Mouse (Mus musculus): ENCODE measurements at regions not wholly inside any gene's neighbourhood (a gene's known extent, or its start where the extent isn't known, plus 50 kb on each side); places are given as distances from the start of the nearest gene placed in this dataset.

DNA sequence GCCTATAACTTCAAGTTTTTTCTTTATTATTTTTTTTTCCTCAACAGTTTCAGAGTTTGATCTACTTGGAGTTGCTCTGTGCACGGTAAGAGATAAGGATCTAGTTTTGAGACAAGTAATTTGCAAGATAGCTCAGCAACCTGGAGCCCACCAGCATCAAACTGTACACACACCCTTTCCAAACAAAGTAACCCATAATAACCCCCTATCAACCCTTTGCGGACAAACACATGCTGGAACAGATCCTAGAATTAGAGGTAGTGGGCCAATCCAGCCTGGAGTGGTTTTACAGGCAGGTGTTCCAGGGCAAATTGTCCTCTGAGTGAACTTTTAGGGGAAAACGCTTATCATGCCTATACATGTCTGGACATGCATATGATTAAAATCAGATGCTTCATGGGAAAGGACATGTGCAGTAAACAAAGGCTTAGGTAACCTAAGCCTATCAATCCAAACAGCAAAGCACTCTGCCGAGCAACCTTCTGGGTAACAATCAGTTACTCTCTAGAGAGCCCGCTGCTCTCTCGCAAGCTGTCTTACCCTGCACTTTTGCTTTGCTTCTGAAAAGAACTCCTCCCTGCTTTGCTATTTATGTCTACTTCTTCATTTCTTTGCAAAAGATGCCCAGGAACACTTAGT, 200.2 kb upstream of the Nabp1 start:
- no peak overlapping the region for H3K4me3 ChIP-seq
- H3K27me3 ChIP-seq: no peaks in the 10 kb centered on the region
- H3K4me1 ChIP-seq (replicated peaks): no peaks in the 10 kb centered on the region
- H3K9ac ChIP-seq: no peak overlapping the region
- 69% methylated on average over 6 of the region's 6 CpGs for WGBS
- H3K4me2 ChIP-seq: no peak overlapping the region
- no peaks in the 10 kb centered on the region for H3K36me3 ChIP-seq
- ATAC-seq (ENCODE audit: low FRiP score): no peak
- H3K27ac ChIP-seq: no peak overlapping the region
- H3K9me3 ChIP-seq: no peaks in the 10 kb centered on the region

DNA sequence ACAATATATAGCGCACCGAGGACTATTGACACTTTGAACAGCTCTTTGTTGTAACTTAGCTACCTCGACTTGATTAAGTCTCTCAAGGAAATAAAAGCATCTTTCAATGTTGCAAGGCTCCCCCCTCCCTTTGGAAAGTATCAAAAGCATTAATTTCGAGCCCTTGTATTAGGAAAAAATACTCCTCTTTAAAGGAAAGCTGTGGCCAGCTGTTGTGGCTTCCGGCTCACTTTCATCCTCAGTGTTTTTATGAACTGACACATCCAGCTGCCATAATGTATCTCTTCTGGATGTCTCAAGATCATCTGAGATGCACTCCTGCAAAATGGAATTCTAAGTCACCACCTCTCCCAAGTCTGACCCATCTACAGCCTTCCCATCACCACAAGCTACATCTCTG, 199.6 kb upstream of the Nabp1 start:
- no peak overlapping the region for H3K4me3 ChIP-seq
- no peaks in the 10 kb centered on the region for H3K36me3 ChIP-seq
- H3K4me1 ChIP-seq (replicated peaks): no peaks in the 10 kb centered on the region
- H3K27ac ChIP-seq: no peak overlapping the region
- no peak for ATAC-seq (ENCODE audit: low FRiP score)
- no peaks in the 10 kb centered on the region for H3K27me3 ChIP-seq
- no peak overlapping the region for H3K4me2 ChIP-seq
- WGBS: 54% methylated on average over 5 of the region's 5 CpGs
- H3K9me3 ChIP-seq: no peaks in the 10 kb centered on the region
- no peak overlapping the region for H3K9ac ChIP-seq

DNA sequence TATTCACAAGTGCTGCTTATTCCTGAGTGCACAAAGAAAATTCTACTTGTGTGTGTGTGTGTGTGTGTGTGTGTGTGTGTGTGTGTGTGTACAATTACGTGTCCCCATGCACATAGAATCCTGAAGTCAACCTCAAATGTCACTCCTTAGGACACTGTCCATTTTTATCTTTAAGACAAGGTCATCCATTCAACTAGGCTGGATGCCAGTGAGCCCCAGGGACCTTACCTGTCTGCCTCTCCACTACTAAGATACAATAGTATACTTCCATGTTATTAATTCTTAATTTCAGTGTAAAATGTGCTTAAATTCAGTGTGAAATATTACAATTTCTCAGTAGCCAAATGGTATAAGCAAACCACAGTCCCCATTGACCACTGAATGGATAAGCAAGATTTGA, 193.5 kb upstream of the Nabp1 start:
- Histone ChIP-seq H3K27me3 (no peaks in the 10 kb centered on the region), H3K4me2 (no peak overlapping the region), H3K4me1 (replicated peaks) (0 out of 2 replicates have a peak, but pooled peaks cover 3% of the 10 kb centered on the region), H3K27ac (no peak overlapping the region), H3K36me3 (no peaks in the 10 kb centered on the region), H3K9me3 (no peaks in the 10 kb centered on the region), H3K9ac (no peak overlapping the region), H3K4me3 (no peak overlapping the region)
- ATAC-seq (ENCODE audit: low FRiP score): no peak
- WGBS: 78% methylated on average over 1 of the region's 1 CpGs

DNA sequence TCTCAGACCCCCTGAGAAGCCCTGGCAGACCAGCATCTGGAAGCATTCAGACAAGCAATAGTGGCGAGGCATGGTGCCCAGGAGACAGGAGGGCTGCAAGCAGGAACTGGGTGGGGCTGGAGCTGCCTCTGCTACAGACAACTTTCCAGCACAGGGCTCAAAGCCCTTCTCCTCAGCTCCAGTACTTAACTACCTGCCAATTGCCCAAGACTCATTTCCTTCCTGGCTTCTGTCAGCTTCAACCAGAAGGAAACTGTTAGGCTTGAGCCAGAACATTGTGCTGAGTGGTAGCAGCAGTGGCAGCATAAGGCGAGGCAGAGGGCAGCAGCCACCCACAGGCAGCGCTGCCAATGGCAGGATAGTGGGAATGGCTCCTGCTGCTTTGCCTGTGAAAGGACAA, 193.1 kb upstream of the Nabp1 start:
- no peak overlapping the region for H3K27ac ChIP-seq
- H3K4me2 ChIP-seq: no peak overlapping the region
- WGBS: 49% methylated on average over 3 of the region's 3 CpGs
- no peak overlapping the region; the same call in 1 of the 2 replicates for H3K9ac ChIP-seq
- H3K9me3 ChIP-seq: no peaks in the 10 kb centered on the region
- 0 out of 2 replicates have a peak, but pooled peaks cover 3% of the 10 kb centered on the region for H3K4me1 ChIP-seq (replicated peaks)
- H3K27me3 ChIP-seq: no peaks in the 10 kb centered on the region
- no peaks in the 10 kb centered on the region for H3K36me3 ChIP-seq
- ATAC-seq (ENCODE audit: low FRiP score): 0 out of 2 replicates have a peak, but pooled peaks have one; percentile 24
- H3K4me3 ChIP-seq: no peak overlapping the region

DNA sequence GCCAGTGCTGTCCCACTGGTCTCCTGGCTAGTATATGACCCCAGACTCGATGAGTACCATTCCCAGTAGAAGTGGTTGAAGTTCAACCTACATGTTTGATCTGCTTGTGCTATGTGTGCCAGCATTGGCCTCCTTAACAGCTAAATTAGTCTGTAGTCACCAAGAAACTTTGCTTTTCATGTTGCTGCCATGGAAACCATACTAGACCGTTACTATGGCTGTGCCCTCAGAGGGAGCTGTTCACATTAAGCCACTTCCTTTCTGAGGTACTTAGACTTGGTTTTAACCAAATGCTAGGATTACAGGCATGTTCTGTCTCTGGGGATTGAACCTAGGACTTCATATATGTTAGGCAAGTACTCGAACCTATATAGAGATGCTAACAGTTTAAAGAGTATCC, 191.8 kb upstream of the Nabp1 start:
- H3K27me3 ChIP-seq: no peaks in the 10 kb centered on the region
- ATAC-seq (ENCODE audit: low FRiP score): no peak
- H3K4me2 ChIP-seq: no peak overlapping the region
- WGBS: 71% methylated on average over 3 of the region's 3 CpGs
- H3K9ac ChIP-seq: no peak overlapping the region
- no peak overlapping the region for H3K27ac ChIP-seq
- H3K9me3 ChIP-seq: no peaks in the 10 kb centered on the region
- H3K36me3 ChIP-seq: no peaks in the 10 kb centered on the region
- 0 out of 2 replicates have a peak, but pooled peaks cover 3% of the 10 kb centered on the region for H3K4me1 ChIP-seq (replicated peaks)
- H3K4me3 ChIP-seq: no peak overlapping the region

DNA sequence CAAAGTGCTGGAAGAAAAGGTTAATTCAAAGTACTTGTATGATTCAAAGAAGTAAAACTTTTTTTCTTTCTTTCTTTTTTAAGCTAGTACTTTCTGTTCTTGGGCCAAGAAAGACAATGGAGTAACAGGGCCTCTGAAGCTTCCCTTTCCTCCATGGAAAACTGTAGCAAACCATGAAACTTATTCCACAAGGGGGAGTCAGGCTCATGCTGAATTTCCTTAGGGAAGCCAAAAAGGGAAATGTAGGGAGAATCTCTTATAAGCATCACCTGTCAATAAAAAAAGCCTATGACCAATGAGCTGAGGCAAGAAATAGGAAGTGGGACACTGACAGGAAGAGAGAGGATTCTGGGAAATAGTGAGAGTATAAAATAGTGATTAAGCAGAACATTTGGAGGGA, 190.7 kb upstream of the Nabp1 start:
- H3K27me3 ChIP-seq: no peaks in the 10 kb centered on the region
- H3K4me3 ChIP-seq: no peak overlapping the region
- H3K9me3 ChIP-seq: no peaks in the 10 kb centered on the region
- H3K4me1 ChIP-seq (replicated peaks): 0 out of 2 replicates have a peak, but pooled peaks cover 3% of the 10 kb centered on the region
- no peak overlapping the region for H3K27ac ChIP-seq
- no peak overlapping the region for H3K4me2 ChIP-seq
- ATAC-seq (ENCODE audit: low FRiP score): no peak
- H3K36me3 ChIP-seq: no peaks in the 10 kb centered on the region
- no peak overlapping the region for H3K9ac ChIP-seq

DNA sequence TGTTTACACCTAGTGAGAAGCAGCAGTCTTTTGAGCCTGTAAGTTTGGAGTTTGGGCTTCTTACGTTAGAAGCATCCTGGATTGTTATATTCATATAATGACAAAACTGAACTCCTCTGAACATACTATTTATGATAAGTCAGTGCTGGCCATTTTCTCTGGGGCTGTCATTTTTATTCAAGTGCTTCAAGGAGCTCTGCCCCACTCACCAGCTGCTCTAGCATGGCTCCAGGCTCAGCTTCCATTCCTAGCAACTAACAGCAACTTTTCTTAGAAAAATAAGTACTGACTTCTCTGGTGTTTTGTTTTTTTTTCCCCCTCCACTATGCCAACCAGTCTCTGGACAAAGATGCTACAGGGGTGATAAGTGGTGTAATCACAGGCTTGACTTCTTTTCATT, 182.3 kb upstream of the Nabp1 start:
- Histone ChIP-seq H3K9ac (no peak overlapping the region), H3K4me3 (no peak overlapping the region), H3K36me3 (no peaks in the 10 kb centered on the region), H3K4me2 (no peak overlapping the region), H3K27me3 (no peaks in the 10 kb centered on the region), H3K9me3 (no peaks in the 10 kb centered on the region), H3K4me1 (replicated peaks) (no peaks in the 10 kb centered on the region), H3K27ac (no peak overlapping the region)
- no peak for ATAC-seq (ENCODE audit: low FRiP score)
- 100% methylated on average over 1 of the region's 1 CpGs for WGBS

DNA sequence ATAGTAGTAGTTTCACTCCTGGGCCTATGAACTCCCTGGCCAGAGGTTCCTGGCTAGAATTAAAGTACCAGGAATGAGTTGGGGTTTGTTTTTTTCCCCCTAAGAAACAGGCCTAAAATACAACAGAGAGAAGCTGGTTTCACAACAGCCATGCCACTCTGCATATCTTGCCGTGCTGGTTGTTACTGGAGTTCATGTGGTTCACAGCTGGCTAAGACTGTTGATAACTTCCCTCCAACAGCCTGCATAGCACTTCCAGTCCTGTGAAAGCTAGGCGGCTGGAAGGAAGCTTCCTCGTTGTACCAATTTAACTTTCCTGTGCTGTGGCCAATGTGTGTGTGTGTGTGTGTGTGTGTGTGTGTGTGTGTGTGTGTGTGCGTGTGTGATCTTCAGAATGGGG, 179.0 kb upstream of the Nabp1 start:
- 73% methylated on average over 4 of the region's 4 CpGs for WGBS
- Histone ChIP-seq H3K36me3 (no peaks in the 10 kb centered on the region), H3K4me3 (no peak overlapping the region), H3K9me3 (no peaks in the 10 kb centered on the region), H3K27me3 (no peaks in the 10 kb centered on the region), H3K4me2 (no peak overlapping the region), H3K4me1 (replicated peaks) (no peaks in the 10 kb centered on the region), H3K27ac (no peak overlapping the region), H3K9ac (no peak overlapping the region)
- ATAC-seq (ENCODE audit: low FRiP score): no peak

DNA sequence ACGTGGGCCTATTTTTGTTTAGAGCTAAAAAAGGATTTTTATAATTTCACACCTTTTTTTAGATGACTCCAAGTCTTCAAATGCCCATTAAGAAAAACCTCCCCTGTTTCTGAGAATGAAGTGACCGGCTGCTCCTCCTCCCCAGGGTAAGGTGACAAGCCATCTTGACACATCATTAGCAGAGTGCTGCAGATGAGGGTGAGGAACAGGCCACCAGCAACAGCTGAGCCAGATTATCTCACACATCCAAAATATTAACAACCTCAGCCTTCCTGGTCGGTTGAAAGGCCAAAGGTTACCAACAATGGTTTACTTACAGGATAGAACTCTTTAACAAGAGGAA, 172.4 kb upstream of the Nabp1 start:
- no peaks in the 10 kb centered on the region for H3K27me3 ChIP-seq
- ATAC-seq (ENCODE audit: low FRiP score): peak; percentile 90
- no peak overlapping the region for H3K4me3 ChIP-seq
- WGBS: 13% methylated on average over 3 of the region's 3 CpGs
- no peaks in the 10 kb centered on the region for H3K9me3 ChIP-seq
- no peak overlapping the region for H3K4me2 ChIP-seq
- no peak overlapping the region for H3K9ac ChIP-seq
- H3K27ac ChIP-seq: peak overlapping the region; percentile 67
- peaks cover 18% of the 10 kb centered on the region for H3K4me1 ChIP-seq (replicated peaks)
- no peaks in the 10 kb centered on the region for H3K36me3 ChIP-seq

DNA sequence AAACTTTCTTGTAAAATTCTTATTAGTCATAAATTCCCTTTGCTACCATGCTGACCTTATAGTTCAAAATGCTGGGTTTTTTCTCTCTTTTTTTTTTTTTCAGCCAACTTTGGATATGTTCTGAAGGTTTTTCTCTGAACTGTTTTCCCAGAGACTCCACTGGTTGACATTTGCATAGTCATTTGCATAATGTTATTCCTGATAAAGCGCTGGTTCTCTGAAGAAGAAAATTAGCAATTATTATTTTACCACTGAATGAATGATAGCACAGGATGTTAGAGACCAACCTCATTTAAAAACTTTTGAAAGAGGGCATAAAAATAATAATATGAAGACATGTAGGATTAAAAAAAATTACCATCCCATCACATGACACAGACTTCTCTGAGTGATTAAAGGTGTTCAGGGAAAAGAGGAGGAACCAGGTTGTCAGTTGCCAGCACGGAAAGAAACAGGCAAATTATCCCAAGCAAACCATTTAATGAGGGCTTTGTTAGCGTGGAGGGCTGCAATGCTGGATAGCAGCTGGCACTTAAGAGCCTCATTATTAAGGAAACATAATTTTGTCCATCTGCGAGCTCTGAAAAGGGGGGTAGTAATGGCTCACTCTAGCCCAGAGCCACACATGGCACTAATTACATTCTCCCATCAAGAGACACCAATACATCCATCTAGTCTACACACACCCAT, 171.9 kb upstream of the Nabp1 start:
- Histone ChIP-seq H3K27me3 (no peaks in the 10 kb centered on the region), H3K27ac (peak overlapping the region; percentile 67), H3K9me3 (no peaks in the 10 kb centered on the region), H3K4me1 (replicated peaks) (peaks cover 18% of the 10 kb centered on the region), H3K36me3 (no peaks in the 10 kb centered on the region), H3K9ac (no peak overlapping the region), H3K4me2 (no peak overlapping the region), H3K4me3 (no peak overlapping the region)
- 10% methylated on average over 4 of the region's 4 CpGs for WGBS
- peak; percentile 96 for ATAC-seq (ENCODE audit: low FRiP score)

DNA sequence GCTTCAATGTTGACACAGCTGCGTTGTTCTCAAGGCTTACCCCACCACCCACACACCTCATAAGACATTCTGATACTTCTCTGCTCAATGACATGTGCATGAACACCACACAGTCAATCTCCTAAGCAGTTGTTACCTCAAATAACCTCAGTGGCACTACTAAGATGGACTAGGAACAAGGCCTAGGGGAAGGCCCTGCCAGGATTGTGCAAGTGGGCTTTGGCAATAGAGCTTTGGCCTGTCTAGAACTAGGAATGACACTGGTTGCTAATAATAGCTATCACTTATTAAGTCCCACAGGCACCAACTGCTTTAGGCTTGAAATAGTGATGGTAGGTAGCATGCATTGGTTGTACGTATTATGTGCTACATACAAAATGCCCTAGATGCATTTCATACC, 169.7 kb upstream of the Nabp1 start:
- H3K36me3 ChIP-seq: no peaks in the 10 kb centered on the region
- no peak for ATAC-seq (ENCODE audit: low FRiP score)
- H3K9ac ChIP-seq: no peak overlapping the region
- no peaks in the 10 kb centered on the region for H3K27me3 ChIP-seq
- no peak overlapping the region for H3K4me3 ChIP-seq
- WGBS: 89% methylated on average over 2 of the region's 2 CpGs
- no peak overlapping the region for H3K27ac ChIP-seq
- H3K4me2 ChIP-seq: no peak overlapping the region
- no peaks in the 10 kb centered on the region for H3K9me3 ChIP-seq
- H3K4me1 ChIP-seq (replicated peaks): peaks cover 18% of the 10 kb centered on the region

DNA sequence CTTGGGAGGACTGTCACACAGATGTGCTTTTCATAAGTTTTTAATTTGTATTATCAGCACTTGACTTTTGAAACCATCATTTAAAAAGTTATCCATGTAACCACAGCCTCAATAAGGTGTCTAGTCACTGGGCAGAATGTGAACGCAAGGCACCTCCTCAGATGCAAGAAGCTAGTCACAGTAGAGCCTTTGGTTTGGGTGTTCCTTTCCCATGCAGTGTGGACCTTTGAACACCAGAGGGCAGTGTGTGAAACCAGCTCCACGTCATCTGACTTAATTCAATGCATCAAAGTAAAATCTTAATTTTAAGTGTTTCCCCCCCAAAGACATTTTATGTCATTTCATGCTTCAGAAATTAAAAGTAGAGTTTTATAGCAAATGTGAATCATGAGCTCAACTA, 166.2 kb upstream of the Nabp1 start:
- no peak overlapping the region for H3K4me3 ChIP-seq
- WGBS: 25% methylated on average over 2 of the region's 2 CpGs
- H3K9ac ChIP-seq: no peak overlapping the region
- ATAC-seq (ENCODE audit: low FRiP score): no peak
- no peak overlapping the region for H3K27ac ChIP-seq
- H3K4me2 ChIP-seq: no peak overlapping the region
- no peaks in the 10 kb centered on the region for H3K27me3 ChIP-seq
- no peaks in the 10 kb centered on the region for H3K9me3 ChIP-seq
- peaks cover 11% of the 10 kb centered on the region for H3K4me1 ChIP-seq (replicated peaks)
- H3K36me3 ChIP-seq: no peaks in the 10 kb centered on the region

DNA sequence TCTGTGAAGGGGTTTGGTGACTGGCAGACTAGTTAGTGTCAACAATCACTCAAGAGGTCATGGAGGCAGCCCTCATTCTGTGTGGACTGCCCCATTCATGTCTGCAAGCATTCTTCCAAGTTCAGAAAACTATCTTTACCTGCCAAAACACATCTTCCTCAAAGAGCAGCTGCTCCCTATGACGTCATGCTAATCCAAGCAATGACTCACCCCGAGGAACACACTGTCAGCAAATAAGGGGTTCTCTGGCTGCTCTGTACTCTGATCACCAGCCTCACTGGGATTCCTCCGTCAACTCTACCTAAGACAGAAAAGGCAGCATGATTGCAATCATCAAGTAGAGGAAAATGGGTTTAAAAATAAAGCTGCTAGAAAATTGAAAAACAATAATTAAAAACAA, 165.4 kb upstream of the Nabp1 start:
- H3K27ac ChIP-seq: no peak overlapping the region

More for the DNA sequence above, 165.4 kb upstream of the Nabp1 start:
- Histone ChIP-seq H3K36me3 (no peaks in the 10 kb centered on the region), H3K4me3 (no peak overlapping the region), H3K4me1 (replicated peaks) (0 out of 2 replicates have a peak, but pooled peaks cover 6% of the 10 kb centered on the region), H3K4me2 (no peak overlapping the region), H3K9me3 (no peaks in the 10 kb centered on the region), H3K27me3 (no peaks in the 10 kb centered on the region), H3K9ac (no peak overlapping the region)
- 70% methylated on average over 3 of the region's 3 CpGs for WGBS
- no peak for ATAC-seq (ENCODE audit: low FRiP score)

Data from hindbrain, embryonic 13.5 days (tissue).